Mouse (Mus musculus): ENCODE measurements around the gene Cdyl.
A peak's percentile ranks its signal among the peaks of the same experiment; 100 is the strongest.

- TF ChIP-seq CTCF (IDR thresholded peaks at IDR 0.05; ENCODE audit: low read depth, low read length) (peak; percentile 42), POLR2A (IDR thresholded peaks at IDR 0.05; ENCODE audit: extremely low read depth, insufficient read depth, low read length) (no peak)
These were observed 114.1 kb downstream of the Cdyl start for GRCm38 (mm10) chr13:35773763-35774162.
